Mouse (Mus musculus): ENCODE data around the gene Mrps18a. TPM values are rescaled to one million over a fixed set of nuclear protein-coding genes. Genes with fewer than 3 reads are reported as not detected.

The Mrps18a gene
- total RNA-seq, 2 experiments from 2014 or later: 106 to 110 TPM

Other genes starting within 250 kb of the Mrps18a start
- 100 to 1,000 TPM; 192 to 209 TPM for gene Vegfa, start 78.6 kb upstream of the Mrps18a start, total RNA-seq (2021)
- 1 to 10 TPM; 1.5 to 2.8 TPM for gene Rsph9, start 33.2 kb downstream of the Mrps18a start, total RNA-seq (2021)
- 10 to 100 TPM; 16.2 to 17.5 TPM for gene Mad2l1bp, start 42.6 kb downstream of the Mrps18a start, total RNA-seq (2021)
- gene Gtpbp2, start 50.0 kb downstream of the Mrps18a start, total RNA-seq (2021): 10 to 100 TPM; 78.1 to 84.9 TPM
- 10 to 100 TPM; 20.3 to 21.7 TPM for gene Polh, start 91.7 kb downstream of the Mrps18a start, total RNA-seq (2021)
- 10 to 100 TPM; 26.9 to 28.7 TPM for gene Xpo5, start 91.8 kb downstream of the Mrps18a start, total RNA-seq (2021)
- gene Polr1c, start 137.1 kb downstream of the Mrps18a start, total RNA-seq (2021): 10 to 100 TPM; 26.2 to 30.5 TPM
- gene Yipf3, start 137.1 kb downstream of the Mrps18a start, total RNA-seq (2021): 10 to 100 TPM; 64.6 TPM
- gene Lrrc73, start 142.5 kb downstream of the Mrps18a start, total RNA-seq (2021): under 1 TPM; 0.81 to 0.90 TPM
- 10 to 100 TPM; 55.0 to 59.0 TPM for gene Tjap1, start 172.0 kb downstream of the Mrps18a start, total RNA-seq (2021)
- gene Dlk2, start 186.4 kb downstream of the Mrps18a start, total RNA-seq (2021): 1 to 10 TPM in 1 of 2 experiments, under 1 TPM in 1; 0.95 to 1.1 TPM
- gene Abcc10, start 217.4 kb downstream of the Mrps18a start, total RNA-seq (2021): 1 to 10 TPM; 5.1 to 5.8 TPM